Mouse (Mus musculus) naive thymus-derived CD4-positive, alpha-beta T cell, adult 2 months (primary cell): Measurements from ENCODE around the gene Igfn1.

Experiments used
- DNase-seq: peaks from one replicate; pipeline ENCODE4 v3.0.0-alpha.2; 2011; ENCODE audit warnings: low read depth

Igfn1 gene

DNA sequence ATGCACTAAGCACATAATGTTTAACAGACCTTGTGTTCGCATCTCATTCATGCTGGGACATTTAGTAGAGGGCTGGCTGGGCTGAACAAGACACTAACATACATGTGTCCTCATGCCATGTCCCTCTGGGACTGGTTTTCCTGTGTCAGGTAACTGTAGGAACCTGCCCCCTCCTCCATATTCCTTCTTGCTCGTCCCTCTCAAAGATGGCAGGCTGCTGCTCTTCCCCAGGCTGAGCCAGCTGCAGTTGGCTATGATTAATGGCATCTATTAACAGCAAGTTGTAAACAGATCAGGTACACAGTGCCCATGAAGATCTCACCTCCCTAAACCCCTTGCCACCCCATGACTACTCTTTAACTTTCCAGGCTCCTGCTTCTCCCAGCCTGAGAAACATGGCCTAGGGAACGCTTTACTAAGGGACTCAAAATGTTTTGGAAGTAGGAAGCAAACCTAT lies at the start of gene Igfn1:
TSS of gene Igfn1 (minus strand) at position 51 of the 457 bp plus-strand sequence.
- no peak for DNase-seq

- no peak for DNase-seq
Measured at GRCm38 (mm10) chr1:136055771-136056170, 49.6 kb upstream of the Igfn1 start.

- no peak for DNase-seq
Measured at GRCm38 (mm10) chr1:136052547-136052946, 46.4 kb upstream of the Igfn1 start, which contains the start of gene Cacna1s. Cacna1s (plus strand) TSS chr1:136052750.

- DNase-seq: peak; percentile 40
Measured at GRCm38 (mm10) chr1:136051465-136051864, 45.3 kb upstream of the Igfn1 start.

DNA sequence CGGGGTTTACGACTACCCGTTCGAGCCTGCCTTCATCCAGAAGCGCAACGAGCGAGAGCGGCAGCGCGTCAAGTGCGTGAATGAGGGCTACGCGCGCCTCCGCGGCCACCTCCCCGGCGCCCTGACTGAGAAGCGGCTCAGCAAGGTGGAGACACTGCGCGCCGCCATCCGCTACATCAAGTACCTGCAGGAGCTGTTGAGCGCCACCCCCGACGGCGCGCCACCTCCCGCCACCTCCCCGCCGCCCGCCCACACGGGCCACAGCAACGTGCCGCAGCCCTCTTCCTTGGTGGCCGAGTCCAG lies 44.8 kb upstream of the Igfn1 start:
- peak; percentile 29 for DNase-seq

DNA sequence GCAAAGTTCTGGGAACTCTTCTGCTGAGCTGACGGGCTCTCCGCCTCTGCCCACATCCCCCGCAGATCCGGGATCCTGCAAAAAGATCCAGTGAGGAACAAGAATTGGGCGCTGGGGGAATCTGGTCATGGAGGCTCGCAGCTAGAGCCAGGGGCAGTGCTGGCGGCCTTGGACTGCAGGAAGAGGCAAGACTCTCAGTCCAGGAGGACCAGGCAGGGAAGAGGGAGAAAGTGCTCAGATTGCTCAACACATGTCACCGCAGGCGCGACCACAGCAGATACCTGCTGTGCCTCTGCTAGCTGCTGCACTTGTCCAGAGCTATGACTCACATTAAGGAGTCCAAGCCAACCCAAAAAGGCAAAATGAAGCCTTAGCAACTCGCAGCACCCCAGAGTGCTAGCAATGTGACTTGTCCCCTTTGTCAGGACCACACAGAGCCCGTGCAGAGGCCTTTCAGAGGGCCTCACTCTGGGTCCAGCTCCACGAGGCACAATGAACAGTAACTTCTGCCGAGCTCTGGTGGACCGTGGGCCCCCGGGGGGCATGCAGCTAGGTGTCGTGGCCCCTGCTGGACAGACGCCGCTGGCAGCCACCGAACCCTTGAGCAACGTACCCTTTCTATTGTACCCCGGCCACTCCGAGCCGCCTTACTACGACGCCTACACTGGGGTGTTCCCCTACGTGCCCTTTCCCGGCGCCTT lies 44.3 kb upstream of the Igfn1 start, which contains the start of gene Ascl5:
TSS of gene Ascl5 (plus strand) at position 493 of the 701 bp plus-strand sequence.
- no peak for DNase-seq

DNA sequence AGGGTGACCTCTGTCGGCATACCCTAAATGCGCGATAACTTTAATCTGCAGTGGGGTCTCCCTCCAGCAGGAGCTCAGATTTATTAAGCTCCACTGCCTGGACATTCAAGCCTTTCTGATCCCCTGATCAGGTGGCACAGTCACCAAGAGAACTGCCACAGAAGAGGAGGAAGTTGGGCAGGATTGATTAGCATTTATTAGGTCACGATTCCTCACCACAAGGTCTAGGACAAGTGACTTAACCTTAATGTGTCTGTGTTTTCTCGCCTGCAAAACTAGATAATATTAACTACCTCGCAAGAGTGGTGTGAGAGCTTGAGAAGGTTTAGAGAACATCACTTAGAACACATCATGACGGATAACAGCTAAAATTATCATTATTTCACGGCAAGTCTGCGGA lies 41.8 kb upstream of the Igfn1 start:
- no peak for DNase-seq

GRCm38 (mm10) chr1:136047432-136047831 lies 41.3 kb upstream of the Igfn1 start:
- DNase-seq: peak; percentile 23

DNA sequence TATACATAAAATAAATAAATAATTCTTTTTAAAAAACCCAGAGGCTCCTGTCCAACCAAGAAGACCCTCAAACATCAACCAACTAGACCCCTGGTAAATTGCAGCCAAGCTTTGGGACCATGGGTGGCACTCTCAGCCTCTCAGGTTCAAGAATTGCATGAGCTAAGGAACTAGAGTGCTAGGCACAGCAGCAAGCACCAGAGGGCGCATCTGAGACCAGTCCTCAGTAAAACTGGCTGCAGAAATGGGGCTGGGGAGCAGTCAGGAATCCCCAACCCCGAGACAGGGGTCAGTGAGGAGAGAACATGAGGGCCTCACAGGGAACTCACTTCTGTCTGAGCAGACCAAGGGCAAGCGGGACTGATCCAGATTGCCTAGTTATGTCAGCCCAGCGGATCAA lies 39.6 kb upstream of the Igfn1 start:
- DNase-seq: peak; percentile 69

GRCm38 (mm10) chr1:136040874-136041273 lies 34.7 kb upstream of the Igfn1 start:
- DNase-seq: no peak

DNA sequence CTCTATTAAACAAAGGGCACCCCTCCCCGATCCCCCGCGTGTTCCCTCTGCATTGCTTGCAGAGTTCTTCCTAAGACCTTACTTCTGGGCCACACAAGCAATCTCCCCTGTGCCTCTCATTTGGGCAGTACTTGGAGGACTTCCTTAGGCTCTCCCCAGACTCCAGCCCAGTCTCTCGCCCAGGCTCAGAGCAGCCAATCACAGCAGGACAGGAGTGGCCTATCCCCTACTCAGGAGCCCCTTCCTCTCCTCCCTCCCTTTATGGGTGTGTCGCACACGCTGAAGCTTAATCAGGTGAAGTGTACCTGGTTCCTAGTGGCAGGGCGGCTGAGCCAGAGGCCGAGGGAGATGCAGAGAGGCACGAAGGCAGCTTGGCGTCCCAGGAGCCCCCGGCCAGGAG lies 34.3 kb upstream of the Igfn1 start:
- DNase-seq: no peak

DNA sequence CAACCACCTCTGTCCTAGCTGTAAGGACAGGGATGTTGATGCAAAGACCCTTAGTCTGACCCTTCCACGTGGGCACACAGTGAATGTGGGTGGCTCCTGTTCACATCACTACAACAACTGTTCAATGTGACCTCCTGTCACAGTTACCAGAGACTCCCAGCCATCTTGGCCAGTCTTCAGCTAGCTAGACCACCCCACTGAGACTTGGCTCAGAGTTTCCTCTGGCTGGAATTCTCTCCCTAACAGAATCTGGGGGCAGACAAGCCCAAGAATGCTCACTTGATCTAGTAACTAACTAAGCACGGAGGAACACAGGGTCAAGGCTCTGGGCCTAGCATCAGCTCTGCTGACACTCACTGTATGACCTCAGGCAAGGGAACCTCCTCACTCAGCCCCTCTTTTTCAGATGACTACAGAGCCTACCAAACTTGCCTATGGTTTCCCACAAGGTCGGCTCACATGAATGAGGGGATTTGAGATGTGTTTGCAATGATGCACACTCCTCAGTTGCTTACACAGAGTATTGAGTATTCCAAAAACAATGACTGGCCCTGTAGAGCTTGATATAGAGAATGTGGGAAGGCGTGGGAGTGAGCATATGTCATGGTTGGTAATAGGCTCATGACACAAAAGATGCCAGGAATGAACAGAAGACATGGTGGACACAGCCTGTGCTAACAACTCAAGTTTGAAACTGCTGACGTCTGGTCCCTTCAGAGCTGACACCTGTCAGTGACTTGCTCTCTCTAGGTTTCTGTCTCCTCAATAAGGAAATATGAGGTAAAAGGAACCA lies 32.8 kb upstream of the Igfn1 start:
- DNase-seq: no peak

- DNase-seq: no peak
Measured at GRCm38 (mm10) chr1:136032961-136033360, 26.8 kb upstream of the Igfn1 start.

DNA sequence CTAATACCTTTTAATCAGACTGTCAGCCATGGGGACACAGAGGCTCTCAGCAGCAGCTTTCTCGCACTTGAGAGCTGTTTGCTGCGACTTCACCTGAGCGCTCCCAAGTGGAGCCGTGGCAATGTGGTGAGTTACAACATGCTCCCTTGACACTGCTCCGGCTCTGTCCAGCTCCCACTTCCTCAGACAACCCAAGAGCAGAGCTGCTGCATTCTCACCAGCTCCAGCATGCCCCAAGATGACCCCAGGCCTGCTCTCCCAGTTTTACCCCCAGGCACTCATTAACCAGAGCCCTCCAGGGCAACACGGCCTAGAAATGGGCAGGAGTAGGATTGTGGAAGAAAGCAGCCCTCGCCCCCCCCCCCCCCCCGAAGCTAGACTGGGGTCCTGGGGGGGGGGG lies 25.6 kb upstream of the Igfn1 start:
- DNase-seq: no peak

GRCm38 (mm10) chr1:136030201-136030600 lies 24.1 kb upstream of the Igfn1 start:
- DNase-seq: no peak

DNA sequence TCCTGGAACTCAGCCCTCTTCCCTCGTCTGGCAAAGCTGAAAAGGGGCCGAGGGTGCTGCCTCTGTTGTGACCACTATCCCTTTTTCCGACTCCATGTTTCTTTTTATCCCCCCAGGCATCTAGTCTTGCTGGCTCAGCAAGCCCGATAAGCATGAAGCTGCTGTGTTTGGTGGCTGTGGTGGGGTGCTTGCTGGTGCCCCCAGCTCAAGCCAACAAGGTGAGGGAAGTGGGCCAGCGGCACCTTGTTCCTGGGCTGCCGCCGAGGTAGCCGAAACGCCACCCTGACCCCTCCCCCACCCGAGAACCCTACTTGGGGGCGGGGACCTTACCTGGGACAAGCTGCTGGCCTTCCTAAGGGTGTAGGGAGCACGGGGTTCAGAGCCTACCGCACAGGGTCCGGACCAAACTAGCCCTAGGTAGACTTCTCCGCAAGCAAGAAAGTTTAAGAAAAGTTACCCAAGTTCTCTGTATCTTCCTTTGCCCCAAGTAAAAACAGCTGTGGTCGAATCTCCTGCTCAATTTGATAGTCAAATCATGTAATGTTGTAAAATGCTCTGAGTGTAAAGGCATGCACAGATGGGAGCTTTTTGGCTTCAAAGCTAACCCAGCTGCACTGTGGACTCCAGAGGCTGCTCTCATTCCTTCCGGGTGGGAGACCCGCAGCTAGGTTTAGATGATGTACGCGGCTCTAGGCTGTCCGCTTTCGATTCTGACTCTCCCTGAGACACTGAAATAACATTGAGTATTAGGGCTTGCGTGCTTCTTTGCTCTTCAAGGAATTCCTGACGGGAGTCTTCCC lies 12.4 kb upstream of the Igfn1 start:
- peak; percentile 53 for DNase-seq

GRCm38 (mm10) chr1:136017907-136018313 lies 11.8 kb upstream of the Igfn1 start:
- DNase-seq: peak; percentile 88

GRCm38 (mm10) chr1:136017307-136017706 lies 11.2 kb upstream of the Igfn1 start:
- no peak for DNase-seq

DNA sequence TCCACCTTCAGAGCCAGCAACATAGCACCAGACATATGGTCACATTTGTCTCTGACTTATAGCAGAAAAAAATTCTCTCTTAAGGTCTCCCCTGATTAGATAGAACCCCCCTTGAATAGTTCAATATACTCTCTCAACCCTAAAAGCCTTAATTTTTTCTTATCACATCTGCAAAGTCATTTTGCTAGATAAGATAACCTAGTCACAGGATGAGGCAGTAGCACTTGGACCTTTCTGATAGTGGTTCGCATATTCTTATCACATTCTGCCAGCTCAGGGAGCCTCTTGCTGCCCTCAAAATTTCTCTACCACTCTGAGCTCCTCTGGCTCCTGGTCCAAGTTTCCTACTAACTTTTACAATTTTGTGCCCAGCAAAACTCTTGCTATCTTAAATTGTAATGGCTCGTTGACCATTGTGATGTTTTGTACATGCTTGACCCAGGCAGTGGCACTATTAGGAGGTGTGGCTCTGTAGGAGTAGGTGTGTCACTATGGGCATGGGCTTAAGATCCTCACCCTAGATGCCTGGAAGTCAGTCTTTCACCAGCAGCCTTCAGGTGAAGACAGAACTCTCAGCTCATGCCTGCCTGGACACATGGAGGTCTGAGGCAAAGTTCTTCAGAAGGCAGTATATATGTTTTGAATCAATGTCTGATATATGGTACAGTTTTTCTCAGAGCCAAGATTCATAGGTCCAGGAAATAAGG lies 8.8 kb upstream of the Igfn1 start:
- DNase-seq: no peak

- no peak for DNase-seq
Measured at GRCm38 (mm10) chr1:136013513-136013912, 7.4 kb upstream of the Igfn1 start.

DNA sequence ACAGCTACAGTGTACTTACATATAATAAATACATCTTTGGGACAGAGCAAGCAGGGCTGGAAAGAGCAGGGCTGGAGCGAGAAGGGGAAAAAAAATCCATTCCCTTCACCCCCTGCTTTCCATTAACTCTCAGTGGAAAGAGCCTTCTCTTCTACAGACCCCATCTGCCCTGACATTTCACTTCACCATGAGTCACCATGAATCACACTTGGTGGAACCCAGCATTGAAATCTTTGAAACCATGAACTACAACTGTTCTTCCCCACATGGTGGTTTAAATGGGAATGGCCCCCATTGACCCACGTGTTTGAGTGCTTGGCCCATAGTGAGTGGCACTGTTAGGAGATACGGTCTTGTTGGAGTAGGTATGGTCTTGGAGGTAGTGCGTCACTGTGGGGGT lies 4.1 kb upstream of the Igfn1 start:
- DNase-seq: no peak

GRCm38 (mm10) chr1:136008159-136008533 lies 2.0 kb upstream of the Igfn1 start:
- no peak for DNase-seq
